Mouse (Mus musculus): Measurements from ENCODE around the gene Sdk2. TPM values are rescaled to one million over a fixed set of nuclear protein-coding genes. Genes with fewer than 3 reads are reported as not detected.

The Sdk2 gene
- polyA plus RNA-seq, 1 experiment, result 6.7 TPM

- TF ChIP-seq POLR2A (IDR thresholded peaks at IDR 0.05; ENCODE audit: borderline replicate concordance, extremely low read depth, insufficient read depth, insufficient read length, poor library complexity, severe bottlenecking) (no peak), CTCF (IDR thresholded peaks at IDR 0.05; ENCODE audit: borderline replicate concordance, extremely low read depth, insufficient read depth, insufficient read length) (no peak)
- DNase-seq (ENCODE audit: low read depth), result no peak
These were observed 319.0 kb downstream of the Sdk2 start for GRCm38 (mm10) chr11:113747725-113748380.

- TF ChIP-seq CTCF (IDR thresholded peaks at IDR 0.05; ENCODE audit: borderline replicate concordance, extremely low read depth, insufficient read depth, insufficient read length) (no peak), POLR2A (IDR thresholded peaks at IDR 0.05; ENCODE audit: borderline replicate concordance, extremely low read depth, insufficient read depth, insufficient read length, poor library complexity, severe bottlenecking) (no peak)
- peak; percentile 82 for DNase-seq (ENCODE audit: low read depth)
These were observed 319.8 kb downstream of the Sdk2 start for GRCm38 (mm10) chr11:113747056-113747455.

- TF ChIP-seq POLR2A (IDR thresholded peaks at IDR 0.05; ENCODE audit: borderline replicate concordance, extremely low read depth, insufficient read depth, insufficient read length, poor library complexity, severe bottlenecking), result no peak
- TF ChIP-seq CTCF (IDR thresholded peaks at IDR 0.05; ENCODE audit: borderline replicate concordance, extremely low read depth, insufficient read depth, insufficient read length), result no peak
These were observed 320.9 kb downstream of the Sdk2 start for GRCm38 (mm10) chr11:113745961-113746360.

GRCm38 (mm10) chr11:113742998-113743397 lies 323.8 kb downstream of the Sdk2 start:
- DNase-seq (ENCODE audit: low read depth), result no peak
- TF ChIP-seq CTCF (IDR thresholded peaks at IDR 0.05; ENCODE audit: borderline replicate concordance, extremely low read depth, insufficient read depth, insufficient read length) (peak; percentile 31; the same call in 1 of the 2 replicates), POLR2A (IDR thresholded peaks at IDR 0.05; ENCODE audit: borderline replicate concordance, extremely low read depth, insufficient read depth, insufficient read length, poor library complexity, severe bottlenecking) (no peak)

More at GRCm38 (mm10) chr11:113745961-113746360, 320.9 kb downstream of the Sdk2 start:
- no peak for DNase-seq (ENCODE audit: low read depth)

DNA sequence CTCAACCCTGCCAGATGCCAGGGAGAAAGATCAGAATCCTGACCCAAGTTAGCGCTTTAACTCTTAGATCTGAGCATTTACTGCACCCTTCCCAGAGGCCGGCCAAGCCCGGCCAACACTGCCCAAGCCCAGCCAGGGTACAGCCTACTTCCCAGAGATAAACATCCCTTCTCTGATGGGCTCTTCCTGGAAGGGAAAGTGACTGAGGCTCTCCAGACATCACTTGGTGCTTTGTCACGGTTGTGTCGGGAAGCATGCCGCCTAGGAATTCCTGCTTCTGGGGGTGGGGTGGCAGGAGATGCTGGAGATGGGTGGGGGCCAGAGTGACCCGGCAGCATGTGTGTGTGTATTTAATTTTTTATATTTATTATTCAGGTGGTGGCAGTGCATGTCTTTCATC lies 326.7 kb downstream of the Sdk2 start:
- no peak for DNase-seq (ENCODE audit: low read depth)
- TF ChIP-seq POLR2A (IDR thresholded peaks at IDR 0.05; ENCODE audit: borderline replicate concordance, extremely low read depth, insufficient read depth, insufficient read length, poor library complexity, severe bottlenecking) (no peak), CTCF (IDR thresholded peaks at IDR 0.05; ENCODE audit: borderline replicate concordance, extremely low read depth, insufficient read depth, insufficient read length) (no peak)

DNA sequence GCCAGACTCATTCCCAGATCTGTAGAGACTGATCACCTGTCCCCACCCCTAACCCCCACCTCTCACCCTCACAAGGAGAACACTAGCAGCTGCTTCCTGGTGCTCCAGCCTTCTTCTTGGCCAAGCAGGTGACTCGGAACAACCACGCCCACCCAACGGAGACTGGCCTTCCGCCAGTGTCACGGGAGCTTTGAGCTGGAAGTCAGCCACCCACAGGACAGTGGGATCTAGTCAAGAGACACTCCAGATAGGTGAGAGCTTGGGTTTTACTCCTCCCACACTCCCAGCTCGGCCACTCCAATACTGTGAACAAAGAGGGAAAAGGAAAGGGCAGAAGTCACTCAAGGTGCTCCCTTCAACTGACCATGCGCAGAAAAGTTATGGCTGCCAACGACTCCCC lies 327.6 kb downstream of the Sdk2 start:
- no peak for DNase-seq (ENCODE audit: low read depth)
- no peak for TF ChIP-seq POLR2A (IDR thresholded peaks at IDR 0.05; ENCODE audit: borderline replicate concordance, extremely low read depth, insufficient read depth, insufficient read length, poor library complexity, severe bottlenecking)
- TF ChIP-seq CTCF (IDR thresholded peaks at IDR 0.05; ENCODE audit: borderline replicate concordance, extremely low read depth, insufficient read depth, insufficient read length), result no peak

DNA sequence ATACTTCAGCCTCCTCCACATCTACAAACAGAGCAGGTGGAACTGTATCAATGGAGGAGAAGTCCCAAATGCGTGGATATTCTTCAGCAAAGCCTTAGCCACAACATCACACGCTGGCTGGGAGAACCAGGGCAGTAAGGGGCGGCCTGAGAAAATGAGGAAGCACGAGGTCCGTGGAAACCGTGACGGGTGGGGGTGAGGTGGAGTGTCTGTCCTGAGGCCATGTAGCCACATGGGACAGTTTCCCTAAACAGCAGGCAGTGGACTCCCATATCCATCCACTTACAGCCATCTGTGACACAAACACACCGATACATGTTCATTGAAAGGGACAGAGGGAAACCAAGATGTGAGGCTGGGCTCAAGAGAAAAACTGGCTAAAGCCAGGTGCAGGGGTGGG lies 328.9 kb downstream of the Sdk2 start:
- DNase-seq (ENCODE audit: low read depth), result no peak
- no peak for TF ChIP-seq POLR2A (IDR thresholded peaks at IDR 0.05; ENCODE audit: borderline replicate concordance, extremely low read depth, insufficient read depth, insufficient read length, poor library complexity, severe bottlenecking)

DNA sequence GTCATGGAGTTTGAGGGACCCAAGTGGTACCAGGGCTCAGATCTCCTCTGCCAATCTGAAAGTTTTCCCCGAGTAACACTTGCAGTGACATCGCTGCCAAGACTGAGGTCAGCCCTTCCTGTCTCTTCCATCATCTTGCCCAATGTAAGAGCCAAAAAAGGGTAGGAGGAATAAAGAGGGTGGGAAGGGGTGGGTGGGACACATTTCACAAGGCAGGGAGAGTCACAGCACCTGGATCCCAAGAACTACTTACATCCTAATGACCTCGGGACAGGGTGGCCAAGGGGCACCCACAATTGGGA lies 329.3 kb downstream of the Sdk2 start:
- TF ChIP-seq POLR2A (IDR thresholded peaks at IDR 0.05; ENCODE audit: borderline replicate concordance, extremely low read depth, insufficient read depth, insufficient read length, poor library complexity, severe bottlenecking), result no peak
- TF ChIP-seq CTCF (IDR thresholded peaks at IDR 0.05; ENCODE audit: borderline replicate concordance, extremely low read depth, insufficient read depth, insufficient read length), result no peak
- no peak for DNase-seq (ENCODE audit: low read depth)

- DNase-seq (ENCODE audit: low read depth), result no peak
- TF ChIP-seq POLR2A (IDR thresholded peaks at IDR 0.05; ENCODE audit: borderline replicate concordance, extremely low read depth, insufficient read depth, insufficient read length, poor library complexity, severe bottlenecking) (no peak), CTCF (IDR thresholded peaks at IDR 0.05; ENCODE audit: borderline replicate concordance, extremely low read depth, insufficient read depth, insufficient read length) (no peak)
These were observed 329.8 kb downstream of the Sdk2 start for GRCm38 (mm10) chr11:113736848-113737552.

DNA sequence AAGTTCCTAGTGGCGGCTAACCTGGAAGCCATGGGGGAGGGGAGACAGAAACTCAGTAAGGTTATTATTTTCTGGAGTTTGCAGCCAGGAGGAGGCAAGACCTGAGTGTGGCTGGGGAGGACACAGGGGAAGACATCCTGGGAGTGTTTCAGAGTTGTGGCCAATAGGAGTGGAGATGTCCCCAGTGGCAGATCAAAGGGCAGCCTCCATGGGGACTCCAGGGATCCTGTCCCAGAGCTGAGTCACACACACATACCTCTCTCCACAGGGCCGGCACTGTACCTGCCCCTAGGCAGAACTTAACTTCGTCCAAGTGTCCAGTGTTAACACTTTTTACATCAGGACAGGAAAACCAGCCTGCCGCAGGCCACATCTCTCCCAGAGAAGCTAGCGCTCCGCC lies 331.7 kb downstream of the Sdk2 start:
- no peak for TF ChIP-seq POLR2A (IDR thresholded peaks at IDR 0.05; ENCODE audit: borderline replicate concordance, extremely low read depth, insufficient read depth, insufficient read length, poor library complexity, severe bottlenecking)
- no peak for TF ChIP-seq CTCF (IDR thresholded peaks at IDR 0.05; ENCODE audit: borderline replicate concordance, extremely low read depth, insufficient read depth, insufficient read length)
- no peak for DNase-seq (ENCODE audit: low read depth)

DNA sequence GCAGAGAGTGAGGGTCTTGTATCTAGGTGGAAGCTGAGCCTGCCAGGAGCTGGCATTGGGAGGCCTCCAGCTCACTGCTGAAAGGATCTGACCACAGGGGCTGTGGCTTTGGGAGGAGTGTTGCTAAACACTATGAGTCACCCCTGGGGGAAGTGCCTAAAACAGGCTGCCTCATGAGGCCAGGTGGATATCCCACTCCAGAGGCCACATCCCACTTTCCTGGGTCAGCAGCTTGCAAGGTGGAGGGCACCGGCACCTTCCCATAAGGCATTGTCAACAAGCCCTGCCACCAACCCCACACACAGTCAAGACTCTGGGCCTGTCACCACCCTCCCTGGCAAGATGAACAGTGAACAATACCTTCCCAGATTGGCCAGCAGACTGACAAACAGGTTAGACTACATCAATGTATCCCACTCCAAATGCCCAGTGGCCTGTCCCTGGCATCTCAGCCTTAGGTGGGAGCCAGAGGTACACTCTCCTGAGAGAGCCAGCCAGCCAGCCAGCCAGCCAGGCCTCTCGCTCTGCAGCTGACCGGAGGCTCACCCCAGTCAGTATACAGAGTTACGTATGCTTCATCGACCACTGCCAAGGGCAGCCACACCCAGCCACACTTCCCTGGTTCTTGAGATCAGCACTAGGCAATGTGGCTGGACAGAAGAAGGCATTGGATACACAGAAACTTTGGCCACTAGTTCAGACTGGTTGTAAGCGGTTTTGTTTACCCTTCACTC lies 333.0 kb downstream of the Sdk2 start:
- DNase-seq (ENCODE audit: low read depth), result no peak

More for the DNA sequence above, 333.0 kb downstream of the Sdk2 start:
- no peak for TF ChIP-seq CTCF (IDR thresholded peaks at IDR 0.05; ENCODE audit: borderline replicate concordance, extremely low read depth, insufficient read depth, insufficient read length)
- no peak for TF ChIP-seq POLR2A (IDR thresholded peaks at IDR 0.05; ENCODE audit: borderline replicate concordance, extremely low read depth, insufficient read depth, insufficient read length, poor library complexity, severe bottlenecking)
